Mouse (Mus musculus): Measurements from ENCODE around the gene Blcap.

Gene Blcap

GRCm38 (mm10) chr2:157559858-157560257, 11.2 kb downstream of the Blcap start, which contains the start of gene Nnat:
Nnat (plus strand) TSS chr2:157560078.
- no peak for DNase-seq (ENCODE audit: low spot score in 2 of 2)

DNA sequence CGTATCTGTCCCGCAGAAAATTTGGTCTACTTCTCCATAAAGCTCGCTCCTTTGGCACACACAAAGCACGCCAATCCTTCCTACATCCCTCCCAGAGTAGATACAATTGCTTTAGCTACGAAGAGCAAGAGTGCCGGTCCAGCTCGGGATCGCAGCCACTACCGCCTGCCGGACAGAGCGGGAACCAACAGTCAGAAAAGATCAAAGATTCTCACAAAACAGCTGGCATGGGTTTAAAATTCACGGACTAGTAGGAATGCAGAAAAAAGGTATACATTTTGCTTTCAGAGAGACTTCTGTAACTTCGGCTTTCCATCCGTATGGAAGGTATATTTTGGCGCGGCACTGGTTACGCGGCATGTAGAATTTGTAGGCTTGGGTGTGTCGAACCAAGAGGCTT, 11.6 kb downstream of the Blcap start:
- no peak for DNase-seq (ENCODE audit: low spot score in 2 of 2)

DNA sequence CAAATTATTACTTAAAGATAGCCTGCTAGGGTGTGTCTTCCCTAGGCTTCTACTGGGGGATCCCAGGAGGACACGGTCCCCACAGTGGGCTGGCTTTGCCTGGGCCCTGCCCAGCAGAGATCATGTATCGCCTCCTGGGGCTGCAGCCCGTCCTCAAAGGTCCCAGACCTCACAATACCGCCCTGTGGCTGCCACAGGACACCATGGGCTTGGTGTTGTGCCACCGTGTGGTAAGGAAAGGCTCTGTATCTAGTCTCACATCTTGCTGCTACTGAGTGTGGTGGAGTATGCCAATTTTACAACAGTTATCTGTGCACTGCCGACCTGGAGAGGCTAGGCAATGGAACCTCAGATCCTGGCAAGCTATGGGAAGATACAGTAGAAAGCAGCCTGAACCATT, 12.6 kb downstream of the Blcap start:
- DNase-seq (ENCODE audit: low spot score in 2 of 2) = no peak

- no peak for DNase-seq (ENCODE audit: low spot score in 2 of 2)
Measured at GRCm38 (mm10) chr2:157558051-157558450, 13.0 kb downstream of the Blcap start.

- no peak for DNase-seq (ENCODE audit: low spot score in 2 of 2)
Measured at GRCm38 (mm10) chr2:157556074-157556698, 14.9 kb downstream of the Blcap start.

GRCm38 (mm10) chr2:157552158-157552886, 18.8 kb downstream of the Blcap start:
- no peak for DNase-seq (ENCODE audit: low spot score in 2 of 2)

DNA sequence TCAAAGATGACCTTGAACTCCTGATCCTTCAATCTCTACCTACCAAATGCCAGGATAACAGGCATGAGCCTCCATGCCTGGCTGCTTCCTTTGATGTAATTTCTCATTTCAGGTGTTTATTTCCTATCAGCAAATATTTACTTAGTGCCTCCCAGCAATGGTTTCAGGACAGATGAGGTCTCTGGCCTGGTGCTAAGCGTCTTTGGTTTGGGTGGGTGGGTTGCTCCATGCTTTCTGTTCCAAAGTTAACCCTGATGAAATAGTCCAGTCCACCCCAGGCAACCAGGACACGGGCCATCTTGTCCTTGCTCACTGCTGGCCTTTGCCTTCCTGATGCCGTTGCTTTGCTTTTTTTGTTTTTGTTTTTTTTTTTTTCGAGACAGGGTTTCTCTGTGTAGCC, 20.8 kb downstream of the Blcap start:
- no peak for DNase-seq (ENCODE audit: low spot score in 2 of 2)

GRCm38 (mm10) chr2:157546686-157547085, 24.4 kb downstream of the Blcap start:
- DNase-seq (ENCODE audit: low spot score in 2 of 2) = no peak

DNA sequence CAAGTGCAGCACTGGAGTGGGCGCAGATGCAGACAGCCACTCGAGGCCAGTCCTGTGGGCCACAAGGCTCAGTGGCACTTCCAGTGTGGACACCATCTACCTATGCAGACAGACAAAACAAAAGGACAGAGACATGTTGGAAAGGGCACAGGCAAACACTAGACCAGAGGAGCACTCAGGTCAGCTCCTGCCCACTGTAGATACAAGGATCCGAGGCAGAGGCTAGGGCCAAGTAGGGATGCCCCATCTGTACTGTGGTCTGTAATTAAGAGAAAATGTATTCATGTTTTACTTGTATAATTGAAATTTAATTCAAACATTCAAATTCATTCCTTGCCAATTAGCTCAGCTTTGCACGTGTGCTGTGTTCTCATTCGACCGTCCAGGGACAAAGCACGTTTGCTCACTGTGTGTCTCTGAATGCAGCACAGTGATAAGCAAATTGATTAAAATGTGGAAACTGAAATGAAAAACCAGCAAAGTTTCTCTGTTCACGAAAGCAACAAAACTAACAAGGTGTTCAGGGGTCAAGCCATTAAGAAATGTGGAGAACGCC, 26.7 kb downstream of the Blcap start:
- no peak for DNase-seq (ENCODE audit: low spot score in 2 of 2)

- no peak for DNase-seq (ENCODE audit: low spot score in 2 of 2)
Measured at GRCm38 (mm10) chr2:157542415-157542814, 28.7 kb downstream of the Blcap start.

- DNase-seq (ENCODE audit: low spot score in 2 of 2) = no peak
Measured at GRCm38 (mm10) chr2:157541631-157542030, 29.4 kb downstream of the Blcap start.

DNA sequence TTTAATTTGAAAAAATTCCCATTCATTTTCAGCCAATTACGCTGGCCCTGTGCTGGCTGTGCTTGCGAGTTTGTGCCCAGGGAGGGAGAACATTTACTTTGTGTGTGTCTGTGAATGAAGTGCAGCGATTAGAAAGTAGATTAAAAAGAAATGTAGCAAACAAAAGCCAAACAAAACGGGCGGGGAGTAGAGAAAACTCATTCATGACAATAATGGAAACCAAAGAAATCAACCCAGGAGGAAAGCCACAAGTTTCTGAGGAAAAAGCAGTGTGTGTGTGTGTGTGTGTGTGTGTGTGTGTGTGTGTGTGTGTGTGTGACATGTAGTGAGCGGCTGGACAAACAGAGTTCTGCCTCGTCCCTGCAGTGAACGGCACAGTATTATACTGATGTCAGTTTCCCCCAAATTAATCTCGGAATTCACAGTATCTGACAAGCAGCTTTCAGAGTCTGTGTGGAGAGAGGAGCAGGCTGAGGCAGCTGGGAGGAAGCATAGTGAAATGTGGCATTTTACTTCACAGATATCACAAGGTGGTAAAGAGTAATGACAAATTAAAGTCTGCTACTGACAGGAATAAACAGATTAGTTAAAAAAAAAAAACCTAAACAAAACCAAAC, 30.0 kb downstream of the Blcap start:
- DNase-seq (ENCODE audit: low spot score in 2 of 2) = no peak

DNA sequence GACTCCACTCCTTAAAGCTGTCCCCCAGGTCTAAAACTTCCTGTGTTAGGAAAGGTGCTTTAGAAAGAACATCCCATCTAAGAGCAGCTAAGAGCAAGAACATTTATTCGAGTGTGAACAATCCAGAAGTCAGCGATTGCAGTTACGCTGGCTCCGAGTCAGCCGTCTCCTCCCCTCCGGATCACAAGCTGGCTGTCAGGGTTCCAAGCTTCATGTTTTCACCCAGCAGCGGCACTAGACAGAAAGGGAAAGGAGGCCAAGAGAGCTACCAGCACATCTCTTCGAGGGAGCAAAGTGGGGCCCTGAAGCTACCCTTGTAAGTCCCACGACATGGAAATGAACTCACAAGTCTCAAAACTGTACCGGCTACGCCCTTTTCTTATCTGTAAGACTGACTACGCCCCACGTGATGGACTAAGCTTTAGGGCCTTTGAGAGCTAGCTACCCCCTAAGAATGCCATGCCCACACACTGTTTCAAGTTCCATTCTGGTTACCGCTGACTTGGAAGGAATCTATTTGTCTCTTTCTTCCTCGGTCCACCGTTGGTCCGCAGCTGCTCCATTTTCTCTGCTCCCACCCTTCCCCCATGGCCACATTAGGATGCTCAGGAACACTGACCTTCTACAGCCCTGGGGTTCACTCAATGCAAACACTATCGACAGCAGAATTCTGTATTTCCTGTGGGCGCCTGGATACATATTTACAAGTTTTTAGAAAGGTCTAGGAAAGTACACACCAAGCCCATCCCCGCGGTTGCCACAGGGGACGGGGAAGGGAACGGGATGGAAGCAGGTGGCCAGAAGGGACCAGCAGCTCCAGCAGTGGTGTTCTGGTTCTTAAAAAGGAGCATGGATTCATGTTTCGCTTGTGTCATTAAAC, 30.8 kb downstream of the Blcap start:
- peak in 1 of 2 experiments; percentile 68 for DNase-seq (ENCODE audit: low spot score in 2 of 2)

DNA sequence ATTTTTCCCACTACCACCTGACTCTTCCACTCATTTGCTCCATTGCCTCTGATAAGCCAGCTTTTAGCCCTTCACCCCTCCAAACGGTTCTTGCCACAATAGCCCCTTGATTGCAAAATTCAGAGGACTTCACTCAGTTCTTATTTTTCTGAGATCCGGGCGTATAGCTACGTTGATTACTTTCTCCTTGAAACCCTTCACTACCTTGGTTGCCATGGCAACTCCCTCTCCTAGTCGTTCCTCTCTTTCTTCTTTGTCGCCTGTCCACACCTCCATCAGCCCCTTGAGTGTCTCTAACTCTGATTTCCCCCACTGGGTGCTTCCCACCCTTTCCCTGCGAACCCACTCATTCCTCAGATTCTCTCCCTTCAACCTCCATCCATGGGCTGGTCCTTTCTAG, 34.0 kb downstream of the Blcap start:
- DNase-seq (ENCODE audit: low spot score in 2 of 2) = peak in 1 of 2 experiments; percentile 51

GRCm38 (mm10) chr2:157536476-157537081, 34.5 kb downstream of the Blcap start:
- no peak for DNase-seq (ENCODE audit: low spot score in 2 of 2)

GRCm38 (mm10) chr2:157534163-157534562, 36.9 kb downstream of the Blcap start:
- DNase-seq (ENCODE audit: low spot score in 2 of 2) = no peak

DNA sequence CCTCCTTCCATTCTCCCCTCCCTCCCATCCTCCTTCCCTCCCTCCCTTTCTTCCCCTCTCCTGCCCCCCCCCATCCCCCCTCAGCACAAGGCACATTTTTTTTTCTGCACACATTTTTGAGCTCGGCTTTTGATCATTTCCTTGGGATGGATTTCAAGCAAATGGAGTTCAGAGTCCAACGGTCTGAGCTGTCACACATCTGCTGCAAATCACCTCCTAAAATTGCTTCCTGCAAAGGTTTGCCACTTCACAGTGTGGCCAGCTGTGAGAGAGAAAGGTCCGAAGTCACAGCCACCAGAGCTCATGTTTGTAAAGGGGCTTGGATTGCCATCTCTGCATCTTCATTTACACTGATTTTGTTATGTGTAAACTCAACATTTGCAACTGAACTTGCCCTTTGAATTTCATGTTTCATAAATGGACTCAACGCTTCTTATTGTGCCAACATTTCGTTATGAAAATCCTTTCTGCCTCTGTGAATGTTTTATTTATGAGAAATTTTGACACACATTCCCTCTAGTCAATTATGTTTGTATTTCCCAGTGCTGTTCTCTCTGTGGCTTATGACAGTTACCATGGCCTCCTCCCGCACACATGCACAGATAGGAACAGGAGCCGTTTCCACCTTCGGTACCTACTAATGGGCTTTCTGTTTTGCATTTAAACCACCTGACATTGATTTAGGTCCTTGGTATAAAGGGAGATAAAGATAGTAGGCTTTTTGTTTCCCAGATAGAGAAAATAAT, 39.2 kb downstream of the Blcap start:
- no peak for DNase-seq (ENCODE audit: low spot score in 2 of 2)

- DNase-seq (ENCODE audit: low spot score in 2 of 2) = peak in 1 of 2 experiments; percentile 25
Measured at GRCm38 (mm10) chr2:157530056-157530955, 40.8 kb downstream of the Blcap start.

GRCm38 (mm10) chr2:157522556-157522955, 48.5 kb downstream of the Blcap start:
- no peak for DNase-seq (ENCODE audit: low spot score in 2 of 2)

All from left cerebral cortex, adult 9 months (tissue).